24 mouse cellular contexts compared by ENCODE assay signal in genomic region chr5:91220174-91220573, GRCm38 (mm10).
"Had no signal": no experiment of that assay in that cellular context is flagged by ENCODE, and none has a peak within 500 bp of the region (broad histone marks: within the 10 kb centered on the region; RNA-seq: fewer than 3 reads in every experiment).

No protein-coding gene starts in this region.

- H3K9me3 ChIP-seq: heart, embryonic 10.5 days; heart, embryonic 12.5 days; hindbrain, embryonic 10.5 days; hindbrain, embryonic 12.5 days; kidney, embryonic 15.5 days; limb, embryonic 13.5 days; limb, embryonic 15.5 days had no signal

- H3K9ac ChIP-seq: heart, embryonic 12.5 days; hindbrain, embryonic 12.5 days; hindbrain, embryonic 14.5 days; kidney, embryonic 15.5 days; limb, embryonic 13.5 days; limb, embryonic 15.5 days had no signal

- H3K36me3 ChIP-seq: heart, embryonic 10.5 days; heart, embryonic 12.5 days; hindbrain, embryonic 10.5 days; hindbrain, embryonic 12.5 days; kidney, embryonic 15.5 days; limb, embryonic 13.5 days; limb, embryonic 15.5 days had no signal

- H3K27ac ChIP-seq: heart, embryonic 10.5 days; hindbrain, embryonic 10.5 days; hindbrain, embryonic 12.5 days; hindbrain, embryonic 14.5 days; kidney, embryonic 15.5 days; kidney, postnatal 0 days; limb, embryonic 13.5 days; limb, embryonic 15.5 days had no signal

- H3K4me2 ChIP-seq: heart, embryonic 12.5 days; hindbrain, embryonic 12.5 days; hindbrain, embryonic 14.5 days; kidney, embryonic 15.5 days; limb, embryonic 13.5 days; limb, embryonic 15.5 days had no signal

- H3K4me3 ChIP-seq: heart, embryonic 10.5 days; heart, embryonic 12.5 days; hindbrain, embryonic 10.5 days; hindbrain, embryonic 12.5 days; kidney, embryonic 15.5 days; limb, embryonic 13.5 days; limb, embryonic 15.5 days had no signal

- DNase-seq: gastrocnemius, postnatal 14 days; heart, adult 18-20 months; heart, postnatal 10 days; heart, postnatal 4 days; kidney, adult 11 months; kidney, adult 2 months; kidney, adult 9 months; kidney, postnatal 14 days; kidney, postnatal 36 days; layer of hippocampus, adult 9-11 months; layer of hippocampus, postnatal 36 days; left cerebral cortex, postnatal 4 days had no signal

- ATAC-seq: forebrain, embryonic 16.5 days; hindbrain, embryonic 16.5 days; inflammation-experienced regulatory T-cells, adult 6 months had no signal

- H3K4me1 ChIP-seq: heart, embryonic 10.5 days; heart, embryonic 12.5 days; hindbrain, embryonic 10.5 days; hindbrain, embryonic 12.5 days; kidney, embryonic 15.5 days; limb, embryonic 13.5 days; limb, embryonic 15.5 days had no signal

- H3K27me3 ChIP-seq: heart, embryonic 12.5 days; hindbrain, embryonic 12.5 days; kidney, embryonic 15.5 days; limb, embryonic 13.5 days; limb, embryonic 15.5 days had no signal
